Mouse (Mus musculus) liver, embryonic 15.5 days (tissue): ENCODE results near the gene Cage1. TPM values are rescaled to one million over a fixed set of nuclear protein-coding genes. Genes with fewer than 3 reads are reported as not detected.

Source experiments
- ATAC-seq: fragments of 200-750 bp; cut with Nextera tagmentation; 2 replicates; pipeline ENCODE4 v1.8.0; 2017; ENCODE audit warnings: moderate number of reproducible peaks, mild to moderate bottlenecking, moderate library complexity; ENCODE audit not compliant: insufficient read depth
- H3K27ac ChIP-seq: fragments of 300-500 bp; sonication (generic); replicated peaks from 2 replicates; pipeline ENCODE4 v1.5.1; 2015; ENCODE audit warnings: mild to moderate bottlenecking, inconsistent platforms
- H3K27me3 ChIP-seq: fragments of 300-500 bp; sonication (generic); 2 replicates; pipeline ENCODE4 v1.6.1; 2015; ENCODE audit warnings: mild to moderate bottlenecking, inconsistent platforms
- H3K36me3 ChIP-seq: fragments of 300-500 bp; sonication (generic); replicated peaks from 2 replicates; pipeline ENCODE4 v1.6.1; 2015; ENCODE audit warnings: moderate library complexity, mild to moderate bottlenecking, inconsistent platforms
- H3K4me1 ChIP-seq: fragments of 300-500 bp; sonication (generic); replicated peaks from 2 replicates; pipeline ENCODE4 v1.6.1; 2015; ENCODE audit warnings: inconsistent platforms
- H3K4me2 ChIP-seq: fragments of 300-500 bp; sonication (generic); 2 replicates; pipeline ENCODE4 v1.6.1; 2015; ENCODE audit warnings: moderate library complexity, mild to moderate bottlenecking, inconsistent platforms
- H3K4me3 ChIP-seq: fragments of 300-500 bp; sonication (generic); replicated peaks from 2 replicates; pipeline ENCODE4 v1.5.1; 2015; ENCODE audit warnings: mild to moderate bottlenecking, inconsistent platforms
- H3K9ac ChIP-seq: fragments of 300-500 bp; sonication (generic); 2 replicates; pipeline ENCODE4 v1.6.1; 2015; ENCODE audit warnings: moderate library complexity, mild to moderate bottlenecking, inconsistent platforms
- H3K9me3 ChIP-seq: fragments of 300-500 bp; sonication (generic); replicated peaks from 2 replicates; pipeline ENCODE4 v1.6.1; 2016; ENCODE audit warnings: inconsistent platforms
- WGBS: fragments of 180-500 bp; shearing (Covaris S2); methylation state at CpG from one replicate; pipeline ENCODE4 v1.1.7; 2015; ENCODE audit warnings: mixed read lengths; ENCODE audit not compliant: insufficient replicate concordance; 5-methylcytosine and 5-hydroxymethylcytosine counted together
- polyA plus RNA-seq: library from polyadenylated mRNA; unstranded; fragments of >200 nt; fragmentation: Nextera tagmentation; extraction: Ambion mirVana; gene quantifications from 2 replicates; pipeline ENCODE4 v1.2.1, GENCODE M21; 2015

Cage1 gene
- polyA plus RNA-seq, 1 experiment from 2014 or later: 0.30 TPM

DNA sequence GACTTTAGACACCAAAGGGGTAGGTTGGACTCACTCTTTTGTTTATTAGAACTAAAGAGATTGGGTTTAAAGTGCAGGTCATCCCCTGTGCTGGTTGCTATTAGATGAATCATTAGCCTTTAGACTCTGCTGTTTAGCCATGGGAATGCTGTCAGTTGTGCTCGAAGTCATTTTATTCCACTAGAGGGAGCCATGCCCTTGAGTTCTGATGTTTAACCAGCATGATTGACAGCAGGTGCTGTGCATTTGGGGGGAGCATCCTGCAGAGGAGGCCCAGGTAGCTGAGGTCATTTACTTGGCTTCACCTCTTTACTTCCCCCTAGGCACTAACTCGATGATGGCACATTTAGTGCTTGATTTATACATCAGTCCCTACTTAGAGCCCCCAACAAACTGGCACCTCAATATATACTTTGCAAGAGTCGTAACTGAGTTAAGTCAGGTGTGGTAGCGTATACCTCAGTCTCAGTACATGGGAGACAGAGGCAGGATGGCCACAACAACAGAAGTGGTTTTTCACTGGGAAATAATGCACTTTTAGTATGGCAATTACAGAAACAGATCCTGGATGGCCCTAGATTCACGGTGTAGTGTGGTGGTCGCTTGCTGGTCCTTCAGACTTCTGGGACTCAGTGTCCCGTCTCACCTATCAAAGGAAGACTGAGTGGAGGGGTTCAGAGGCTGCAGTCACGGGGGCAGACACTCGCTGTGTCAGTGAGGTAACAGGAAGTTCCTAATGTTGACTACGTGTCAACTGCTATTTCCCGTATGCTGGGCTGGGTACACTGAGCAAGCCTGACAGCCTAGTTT, 28.2 kb upstream of the Cage1 start:
- Histone ChIP-seq H3K27ac (no peak overlapping the region), H3K9me3 (no peaks in the 10 kb centered on the region), H3K4me1 (no peaks in the 10 kb centered on the region), H3K36me3 (peaks cover 35% of the 10 kb centered on the region), H3K9ac (no peak overlapping the region), H3K4me2 (no peak overlapping the region), H3K27me3 (no peaks in the 10 kb centered on the region), H3K4me3 (no peak overlapping the region)
- WGBS: 48% methylated on average over 11 of the region's 11 CpGs
- ATAC-seq: peak; percentile 56; the same call in 1 of the 2 replicates

DNA sequence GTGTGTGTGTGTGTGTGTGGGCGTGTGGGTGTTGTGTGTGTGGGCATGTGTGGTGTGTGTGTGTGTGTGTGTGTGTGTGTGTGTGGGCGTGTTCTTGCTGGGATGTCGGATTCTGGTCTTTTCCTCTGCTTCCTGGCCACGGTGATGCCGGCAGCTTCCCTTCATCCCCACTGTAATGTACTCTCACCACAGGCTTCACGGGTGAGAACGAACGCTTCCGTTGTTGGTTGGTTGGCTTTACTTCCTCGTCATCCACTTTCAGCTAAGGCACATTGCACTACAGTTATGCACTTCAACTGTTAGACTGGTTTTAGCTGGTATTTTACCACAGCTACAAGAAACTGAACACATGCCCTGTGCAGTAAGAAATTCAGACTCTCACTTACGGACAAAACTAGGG, 25.8 kb upstream of the Cage1 start:
- H3K9me3 ChIP-seq: no peaks in the 10 kb centered on the region
- H3K4me1 ChIP-seq: no peaks in the 10 kb centered on the region
- no peak overlapping the region for H3K4me2 ChIP-seq
- no peaks in the 10 kb centered on the region for H3K27me3 ChIP-seq
- H3K4me3 ChIP-seq: no peak overlapping the region
- H3K9ac ChIP-seq: no peak overlapping the region
- ATAC-seq: no peak
- WGBS: 67% methylated on average over 11 of the region's 11 CpGs
- H3K36me3 ChIP-seq: peaks cover 52% of the 10 kb centered on the region
- H3K27ac ChIP-seq: no peak overlapping the region

DNA sequence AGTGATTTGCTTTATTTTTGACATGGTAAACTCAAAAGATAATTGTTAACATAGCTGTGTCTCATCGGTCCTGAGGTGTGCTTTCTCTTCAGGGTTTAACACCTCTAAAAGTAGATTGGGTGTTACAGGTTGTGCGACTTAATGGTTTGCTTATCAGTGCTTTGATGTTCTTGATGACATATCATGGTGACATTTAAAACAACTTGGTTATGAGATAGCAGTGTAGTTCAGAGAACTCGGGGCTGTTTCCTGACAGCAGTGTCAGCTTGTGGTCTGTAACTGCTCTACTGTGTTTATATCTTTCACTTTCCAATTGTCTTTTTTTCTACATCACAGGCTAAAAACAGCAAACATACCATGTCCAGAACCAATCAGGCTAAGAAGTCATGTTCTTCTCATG, 13.0 kb upstream of the Cage1 start:
- H3K9ac ChIP-seq: no peak overlapping the region
- WGBS: 46% methylated on average over 3 of the region's 3 CpGs
- no peak overlapping the region for H3K27ac ChIP-seq
- no peaks in the 10 kb centered on the region for H3K27me3 ChIP-seq
- no peaks in the 10 kb centered on the region for H3K4me1 ChIP-seq
- peaks cover 98% of the 10 kb centered on the region for H3K36me3 ChIP-seq
- no peak overlapping the region for H3K4me2 ChIP-seq
- ATAC-seq: no peak
- H3K4me3 ChIP-seq: no peak overlapping the region
- no peaks in the 10 kb centered on the region for H3K9me3 ChIP-seq

DNA sequence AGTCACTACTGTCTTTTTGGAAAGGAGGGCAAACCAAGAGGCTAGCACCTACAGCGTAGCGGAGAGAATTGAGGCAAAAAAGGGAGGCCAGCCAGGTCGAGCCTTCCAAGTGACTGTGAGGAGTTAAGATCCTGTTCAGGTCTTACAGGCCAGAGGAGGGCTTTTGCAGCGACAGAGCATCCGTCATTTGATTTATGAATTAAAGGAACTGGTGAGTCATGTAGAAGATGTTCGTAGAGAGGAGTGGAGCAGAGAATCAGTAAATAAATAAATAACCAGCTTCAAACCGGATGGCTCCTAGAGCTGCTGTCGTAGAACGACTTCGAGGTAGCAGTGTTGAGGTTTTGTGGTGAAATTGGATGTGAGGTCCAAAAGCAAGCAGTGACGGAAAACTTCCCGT, 942 bp upstream of the Cage1 start:
- Histone ChIP-seq H3K9me3 (no peaks in the 10 kb centered on the region), H3K27me3 (no peaks in the 10 kb centered on the region), H3K4me2 (peak overlapping the region; percentile 85), H3K4me3 (peak overlapping the region; percentile 86), H3K9ac (peak overlapping the region; percentile 88), H3K4me1 (peaks cover 28% of the 10 kb centered on the region), H3K36me3 (peaks cover 31% of the 10 kb centered on the region), H3K27ac (peak overlapping the region; percentile 85; the same call in 1 of the 2 replicates)
- ATAC-seq: no peak
- WGBS: 11% methylated on average over 12 of the region's 12 CpGs

DNA sequence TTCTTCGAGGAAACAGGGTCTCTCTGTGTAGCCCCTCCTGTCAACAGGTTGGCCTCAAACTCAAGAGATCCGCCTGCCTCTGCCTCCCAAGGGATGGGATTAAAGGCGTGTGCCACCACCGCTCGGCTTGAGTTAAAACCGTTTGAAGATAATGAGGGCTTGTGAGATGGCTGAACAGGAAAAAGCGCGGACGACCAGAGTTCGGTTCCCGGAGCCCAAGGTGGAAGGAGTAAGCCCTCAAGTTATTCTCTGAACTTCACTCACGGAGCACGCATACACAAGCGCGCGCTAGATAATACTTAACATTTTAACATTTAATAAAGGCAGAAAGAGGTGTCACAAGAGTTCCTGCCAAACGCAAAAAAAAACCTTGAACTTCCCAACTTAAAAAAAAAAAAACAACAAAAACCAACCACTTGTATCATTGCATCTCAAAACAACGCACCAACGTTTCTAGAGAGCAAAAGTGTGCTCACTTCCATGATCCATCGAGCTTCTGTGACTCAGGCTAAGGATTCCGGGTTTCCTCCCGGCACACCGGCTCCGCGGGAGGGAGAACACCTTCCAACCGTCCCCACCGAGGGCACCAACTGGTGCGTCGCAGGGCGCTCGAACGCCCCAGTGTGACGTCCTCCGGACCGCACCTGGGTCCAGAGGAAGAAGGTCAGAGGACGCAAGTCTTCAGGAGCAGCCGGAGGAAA, 376 bp downstream of the Cage1 start, which contains the start of gene Riok1:
Gene Riok1, plus strand, starts transcription at position 653 of the 701 bp plus-strand sequence.
- ATAC-seq: peak; percentile 78
- Histone ChIP-seq H3K9ac (peak within 1 kb of the TSS; percentile 88), H3K4me1 (peaks cover 28% of the 10 kb centered on the region), H3K9me3 (no peaks in the 10 kb centered on the region), H3K27me3 (no peaks in the 10 kb centered on the region), H3K4me2 (peak within 1 kb of the TSS; percentile 85), H3K36me3 (peaks cover 20% of the 10 kb centered on the region), H3K4me3 (peak within 1 kb of the TSS; percentile 86), H3K27ac (peak within 1 kb of the TSS; percentile 85)
- 4% methylated on average over 37 of the region's 37 CpGs for WGBS

DNA sequence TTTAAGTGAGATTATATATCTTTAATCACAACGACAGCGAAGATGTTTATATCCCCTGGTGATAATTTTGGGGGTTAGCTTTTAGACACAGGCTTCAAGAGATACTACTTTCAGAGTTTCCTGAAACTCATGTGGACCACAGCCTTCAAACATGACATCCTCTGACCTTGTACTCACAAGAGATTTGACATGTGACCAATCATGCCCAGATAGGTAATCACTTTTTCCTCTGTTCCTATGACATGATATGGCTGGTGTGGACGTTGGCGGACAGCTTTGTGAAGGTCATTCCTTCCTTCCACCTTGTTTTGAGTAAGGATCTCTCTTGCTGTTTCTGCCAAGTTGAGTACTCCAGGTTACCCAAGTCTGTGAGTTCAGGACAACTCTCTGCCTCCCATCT, 8.5 kb downstream of the Cage1 start:
- Histone ChIP-seq H3K27me3 (no peaks in the 10 kb centered on the region), H3K36me3 (no peaks in the 10 kb centered on the region), H3K4me1 (no peaks in the 10 kb centered on the region), H3K9ac (no peak overlapping the region), H3K4me3 (no peak overlapping the region), H3K4me2 (no peak overlapping the region), H3K9me3 (no peaks in the 10 kb centered on the region), H3K27ac (no peak overlapping the region)
- ATAC-seq: no peak
- WGBS: 56% methylated on average over 4 of the region's 4 CpGs

DNA sequence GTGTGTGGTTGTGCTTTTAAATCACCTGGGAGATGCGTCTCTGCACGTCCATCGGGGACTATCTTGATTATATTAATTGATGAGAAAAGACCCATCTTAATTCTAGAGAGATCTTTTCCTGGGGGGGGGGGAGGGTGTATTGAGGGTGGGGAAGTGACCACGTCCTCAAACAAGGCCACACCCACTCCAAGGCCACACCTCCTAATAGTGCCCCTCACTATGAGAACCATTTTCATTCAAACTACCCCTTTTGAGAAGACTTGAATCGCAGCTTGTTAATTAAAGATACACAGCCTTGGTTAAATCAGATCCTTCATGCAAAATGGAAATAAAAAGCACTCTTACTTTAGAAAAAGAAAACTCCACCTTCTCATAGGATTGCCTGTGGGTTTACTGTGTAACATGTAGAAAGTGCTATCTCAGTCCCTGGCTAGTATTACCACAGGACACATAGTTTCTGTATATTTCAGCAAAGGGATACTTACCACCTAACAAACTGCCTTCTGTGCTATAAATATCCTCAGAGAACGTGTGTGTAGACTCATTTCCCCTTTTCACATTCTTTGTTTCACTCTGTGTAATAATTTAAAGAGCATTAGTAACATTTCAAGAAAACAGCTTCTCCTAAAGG, 9.1 kb downstream of the Cage1 start:
- Histone ChIP-seq H3K4me3 (no peak overlapping the region), H3K27ac (no peak overlapping the region), H3K27me3 (no peaks in the 10 kb centered on the region), H3K4me2 (no peak overlapping the region), H3K9ac (no peak overlapping the region), H3K9me3 (no peaks in the 10 kb centered on the region), H3K4me1 (no peaks in the 10 kb centered on the region), H3K36me3 (no peaks in the 10 kb centered on the region)
- ATAC-seq: no peak
- WGBS: 50% methylated on average over 6 of the region's 6 CpGs

DNA sequence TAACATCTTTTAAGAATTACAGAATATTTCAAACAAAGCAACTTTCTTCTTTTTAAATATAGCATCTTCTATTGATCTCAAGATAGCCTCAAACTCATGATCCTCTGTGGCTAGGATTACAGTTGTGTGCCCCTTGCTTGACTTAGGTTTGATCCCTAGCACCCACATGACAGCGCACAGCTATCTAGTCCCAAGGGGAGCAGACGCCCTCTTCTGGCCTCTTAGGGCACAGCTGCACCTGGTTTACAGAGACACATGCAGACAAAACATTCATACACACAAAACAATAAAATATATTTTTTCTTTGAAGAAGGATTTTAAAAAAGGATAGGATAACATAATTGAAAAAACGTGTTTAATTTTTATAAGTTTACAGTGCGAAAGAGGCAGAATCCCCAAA, 11.0 kb downstream of the Cage1 start:
- Histone ChIP-seq H3K4me1 (no peaks in the 10 kb centered on the region), H3K9ac (no peak overlapping the region), H3K27me3 (no peaks in the 10 kb centered on the region), H3K4me3 (no peak overlapping the region), H3K27ac (no peak overlapping the region), H3K9me3 (no peaks in the 10 kb centered on the region), H3K36me3 (no peaks in the 10 kb centered on the region), H3K4me2 (no peak overlapping the region)
- 58% methylated on average over 4 of the region's 4 CpGs for WGBS
- ATAC-seq: no peak

DNA sequence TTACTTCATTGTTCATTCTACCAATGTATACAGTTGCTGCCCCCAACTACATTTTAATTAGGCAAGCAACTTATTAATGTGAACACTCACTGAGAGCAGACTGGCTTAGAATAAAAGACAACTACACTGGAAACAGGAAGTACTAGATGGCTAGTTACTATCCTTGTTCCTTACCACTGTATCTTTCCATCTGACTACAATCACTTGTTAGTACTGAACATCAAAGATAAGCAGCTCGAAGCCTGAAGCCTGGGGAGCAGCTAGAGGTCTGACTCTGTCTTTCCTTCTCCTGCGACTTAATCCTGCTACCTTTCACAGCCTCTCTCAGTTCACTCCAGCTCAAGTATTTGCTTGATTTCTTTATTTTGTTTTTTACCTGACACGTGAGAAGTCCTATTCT, 18.1 kb downstream of the Cage1 start:
- no peak for ATAC-seq

DNA sequence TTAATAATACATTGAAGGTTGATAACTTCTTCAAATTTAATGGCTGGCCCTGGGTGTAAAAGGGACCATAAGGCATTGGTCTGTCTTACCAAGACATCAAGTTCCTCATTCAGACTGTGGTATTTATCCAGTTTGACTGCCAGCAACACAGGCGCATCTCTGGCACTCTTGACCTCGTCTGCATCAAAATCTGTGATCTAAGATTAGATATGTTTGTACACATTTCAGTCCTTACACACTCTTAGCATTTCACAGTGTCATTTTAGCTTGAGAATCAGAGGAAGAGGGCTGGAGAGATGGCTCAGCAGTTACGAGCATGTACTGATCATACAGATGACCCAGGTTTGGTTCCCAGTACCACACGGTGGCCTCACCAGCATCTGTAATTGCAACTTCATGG, 21.3 kb downstream of the Cage1 start:
- H3K4me1 ChIP-seq: peaks cover 3% of the 10 kb centered on the region
- no peak for ATAC-seq
- no peak overlapping the region for H3K9ac ChIP-seq
- H3K36me3 ChIP-seq: no peaks in the 10 kb centered on the region
- no peaks in the 10 kb centered on the region for H3K9me3 ChIP-seq
- WGBS: 65% methylated on average over 4 of the region's 4 CpGs
- H3K27ac ChIP-seq: no peak overlapping the region
- H3K4me3 ChIP-seq: no peak overlapping the region
- H3K27me3 ChIP-seq: no peaks in the 10 kb centered on the region
- H3K4me2 ChIP-seq: no peak overlapping the region

More for the DNA sequence above, 18.1 kb downstream of the Cage1 start:
- Histone ChIP-seq H3K9ac (no peak overlapping the region), H3K36me3 (no peaks in the 10 kb centered on the region), H3K4me2 (no peak overlapping the region), H3K9me3 (no peaks in the 10 kb centered on the region), H3K4me3 (no peak overlapping the region), H3K4me1 (no peaks in the 10 kb centered on the region), H3K27ac (no peak overlapping the region), H3K27me3 (no peaks in the 10 kb centered on the region)
- WGBS: 38% methylated on average over 3 of the region's 3 CpGs

DNA sequence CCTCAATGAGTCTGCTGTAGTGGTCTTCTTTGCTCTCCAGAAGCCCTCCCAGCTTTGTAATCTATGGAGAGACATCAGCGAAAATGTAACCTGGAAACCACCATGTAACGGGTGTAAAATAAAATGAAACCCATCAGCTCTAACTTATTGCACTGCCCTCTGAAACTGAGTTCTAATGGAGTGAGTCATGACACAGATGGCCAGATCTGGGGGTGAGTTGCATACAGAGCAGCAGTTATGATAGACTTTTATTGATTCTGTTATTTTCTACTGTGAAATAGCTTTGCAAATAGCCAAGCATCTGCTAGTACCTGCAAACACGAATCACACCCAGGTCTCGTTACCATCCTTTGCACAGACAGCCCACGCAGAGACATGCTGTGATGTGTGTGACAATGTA, 24.4 kb downstream of the Cage1 start:
- 77% methylated on average over 5 of the region's 5 CpGs for WGBS
- no peak for ATAC-seq
- no peak overlapping the region for H3K4me3 ChIP-seq
- H3K27me3 ChIP-seq: no peaks in the 10 kb centered on the region
- H3K9me3 ChIP-seq: no peaks in the 10 kb centered on the region
- no peak overlapping the region for H3K9ac ChIP-seq
- no peaks in the 10 kb centered on the region for H3K36me3 ChIP-seq
- peaks cover 16% of the 10 kb centered on the region for H3K4me1 ChIP-seq
- H3K27ac ChIP-seq: no peak overlapping the region
- no peak overlapping the region for H3K4me2 ChIP-seq
